Mouse (Mus musculus): ENCODE measurements around the gene Tbc1d5. TPM values are rescaled to one million over a fixed set of nuclear protein-coding genes. Genes with fewer than 3 reads are reported as not detected.

Tbc1d5 gene
- polyA plus RNA-seq, 1 experiment = 18.5 TPM

DNA sequence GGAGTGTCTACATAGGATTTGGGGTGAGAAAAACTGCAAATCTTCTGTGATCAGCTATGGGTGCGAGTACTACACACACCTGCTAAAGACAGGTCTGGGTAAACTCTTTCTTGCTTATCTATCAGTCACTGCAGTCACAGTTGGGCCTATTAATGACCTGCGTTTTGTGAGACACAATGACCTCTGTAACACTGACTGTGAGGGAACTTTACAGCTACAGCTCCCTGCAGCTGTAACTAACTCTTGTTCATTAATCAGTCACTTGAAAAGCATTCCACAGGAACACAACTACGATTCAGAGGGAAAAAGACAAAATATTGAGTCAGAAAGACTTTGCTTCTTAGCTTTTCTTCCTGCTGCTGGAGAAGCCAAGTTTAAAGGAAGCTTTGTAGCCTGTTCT is 325.9 kb downstream of the Tbc1d5 start:
- Histone ChIP-seq H3K27me3 (ENCODE audit: control insufficient read depth, insufficient read depth, low read length) (no peaks in the 10 kb centered on the region), H3K27ac (ENCODE audit: control insufficient read depth, insufficient read depth, low read depth, low read length) (no peak overlapping the region), H3K4me1 (ENCODE audit: control insufficient read depth, insufficient read depth, low read length) (no peaks in the 10 kb centered on the region), H3K36me3 (ENCODE audit: control insufficient read depth, insufficient read depth, low read length) (no peaks in the 10 kb centered on the region), H3K4me3 (ENCODE audit: control insufficient read depth, low read depth, low read length) (no peak overlapping the region)
- no peak for TF ChIP-seq CTCF (IDR thresholded peaks at IDR 0.05; ENCODE audit: control insufficient read depth, insufficient read depth, insufficient replicate concordance, low read depth, low read length)
- no peak for TF ChIP-seq POLR2A (IDR thresholded peaks at IDR 0.05; ENCODE audit: control insufficient read depth, low read depth, low read length)

DNA sequence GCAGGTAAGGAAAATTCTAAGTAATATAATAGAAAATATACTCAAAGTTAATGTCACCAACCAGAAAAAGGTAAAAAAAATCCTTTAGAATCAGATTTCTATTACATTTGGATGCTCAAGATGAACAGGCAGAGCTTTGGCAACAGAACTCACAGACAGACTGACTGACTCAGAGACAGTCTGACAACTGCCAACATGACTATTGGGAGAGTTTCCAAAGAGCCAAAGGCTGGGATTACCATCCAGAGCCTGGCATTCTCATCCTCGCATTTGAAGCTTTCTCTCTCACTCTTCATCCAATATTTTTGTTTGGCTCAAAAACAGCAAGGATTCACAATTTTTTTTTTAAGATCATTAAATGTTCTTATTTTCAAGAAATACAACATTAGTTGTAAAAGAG is 327.8 kb downstream of the Tbc1d5 start:
- H3K27ac ChIP-seq (ENCODE audit: control insufficient read depth, insufficient read depth, low read depth, low read length) = no peak overlapping the region

DNA sequence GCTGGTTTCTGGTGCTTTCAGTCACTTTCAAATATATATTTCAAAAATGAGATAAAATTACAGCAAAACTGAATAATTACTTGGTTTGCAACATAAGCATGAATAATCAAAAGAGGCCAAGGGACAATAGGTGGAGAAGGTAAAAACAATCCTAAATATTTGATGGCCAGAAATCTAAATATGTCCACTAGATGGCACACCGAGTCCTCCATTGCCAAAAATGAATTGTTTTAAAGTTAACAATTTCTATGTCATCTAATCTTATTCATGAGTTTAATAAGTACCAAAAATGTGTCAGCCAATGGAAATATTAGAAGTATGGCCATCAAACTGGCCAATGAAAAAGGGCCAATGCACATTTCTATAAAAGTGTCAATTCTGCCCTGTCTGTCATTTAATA is 365.1 kb downstream of the Tbc1d5 start:
- TF ChIP-seq POLR2A (IDR thresholded peaks at IDR 0.05; ENCODE audit: control insufficient read depth, low read depth, low read length) (no peak), CTCF (IDR thresholded peaks at IDR 0.05; ENCODE audit: control insufficient read depth, insufficient read depth, insufficient replicate concordance, low read depth, low read length) (no peak)
- Histone ChIP-seq H3K27me3 (ENCODE audit: control insufficient read depth, insufficient read depth, low read length) (no peaks in the 10 kb centered on the region), H3K36me3 (ENCODE audit: control insufficient read depth, insufficient read depth, low read length) (no peaks in the 10 kb centered on the region), H3K27ac (ENCODE audit: control insufficient read depth, insufficient read depth, low read depth, low read length) (no peak overlapping the region), H3K4me1 (ENCODE audit: control insufficient read depth, insufficient read depth, low read length) (no peaks in the 10 kb centered on the region), H3K4me3 (ENCODE audit: control insufficient read depth, low read depth, low read length) (no peak overlapping the region)

More for the DNA sequence above, 327.8 kb downstream of the Tbc1d5 start:
- H3K4me1 ChIP-seq (ENCODE audit: control insufficient read depth, insufficient read depth, low read length) = no peaks in the 10 kb centered on the region
- no peak for TF ChIP-seq CTCF (IDR thresholded peaks at IDR 0.05; ENCODE audit: control insufficient read depth, insufficient read depth, insufficient replicate concordance, low read depth, low read length)
- TF ChIP-seq POLR2A (IDR thresholded peaks at IDR 0.05; ENCODE audit: control insufficient read depth, low read depth, low read length) = no peak
- H3K27me3 ChIP-seq (ENCODE audit: control insufficient read depth, insufficient read depth, low read length) = no peaks in the 10 kb centered on the region
- no peak overlapping the region for H3K4me3 ChIP-seq (ENCODE audit: control insufficient read depth, low read depth, low read length)
- H3K36me3 ChIP-seq (ENCODE audit: control insufficient read depth, insufficient read depth, low read length) = no peaks in the 10 kb centered on the region

DNA sequence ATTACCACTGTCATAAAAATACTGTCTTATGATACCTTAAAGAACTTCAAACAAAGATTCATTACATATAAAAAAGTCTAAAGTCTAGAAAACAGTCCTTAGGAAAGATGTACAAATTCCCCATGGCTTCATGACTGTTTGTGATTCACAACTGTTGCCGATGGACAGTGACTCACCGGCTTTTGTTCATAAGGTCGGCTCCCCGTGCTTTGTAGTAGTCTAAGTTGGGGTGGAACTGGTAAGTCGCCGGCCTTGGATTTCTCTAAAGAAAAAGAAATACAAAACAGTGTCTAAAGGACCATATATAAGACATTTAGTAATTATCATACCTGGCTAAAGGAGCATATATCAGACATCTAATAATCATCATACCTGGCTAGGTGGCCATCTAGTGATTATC is 365.6 kb downstream of the Tbc1d5 start:
- Histone ChIP-seq H3K27me3 (ENCODE audit: control insufficient read depth, insufficient read depth, low read length) (no peaks in the 10 kb centered on the region), H3K4me3 (ENCODE audit: control insufficient read depth, low read depth, low read length) (no peak overlapping the region), H3K27ac (ENCODE audit: control insufficient read depth, insufficient read depth, low read depth, low read length) (no peak overlapping the region), H3K36me3 (ENCODE audit: control insufficient read depth, insufficient read depth, low read length) (no peaks in the 10 kb centered on the region), H3K4me1 (ENCODE audit: control insufficient read depth, insufficient read depth, low read length) (no peaks in the 10 kb centered on the region)
- TF ChIP-seq POLR2A (IDR thresholded peaks at IDR 0.05; ENCODE audit: control insufficient read depth, low read depth, low read length) (no peak), CTCF (IDR thresholded peaks at IDR 0.05; ENCODE audit: control insufficient read depth, insufficient read depth, insufficient replicate concordance, low read depth, low read length) (no peak)

DNA sequence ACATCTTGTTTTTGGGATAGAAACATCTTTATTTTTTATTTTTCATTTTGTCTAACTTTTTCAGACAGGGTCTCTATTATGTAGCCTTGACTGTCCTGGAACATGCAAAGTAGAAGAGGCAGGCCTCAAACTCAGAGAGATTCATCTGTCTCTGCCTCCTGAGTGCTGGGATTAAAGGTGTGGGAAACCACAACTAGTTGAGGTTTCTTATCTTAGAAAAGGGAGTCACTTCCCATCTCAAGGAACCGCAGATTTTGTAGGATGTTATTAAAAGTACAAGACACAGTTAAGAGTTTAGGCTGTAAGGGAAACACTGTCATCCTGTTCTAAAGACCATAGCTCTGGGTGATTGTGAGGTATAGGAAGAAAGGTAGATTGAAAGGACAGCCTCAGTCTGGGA is 373.5 kb downstream of the Tbc1d5 start:
- H3K27me3 ChIP-seq (ENCODE audit: control insufficient read depth, insufficient read depth, low read length) = no peaks in the 10 kb centered on the region
- H3K36me3 ChIP-seq (ENCODE audit: control insufficient read depth, insufficient read depth, low read length) = no peaks in the 10 kb centered on the region
- no peak overlapping the region for H3K4me3 ChIP-seq (ENCODE audit: control insufficient read depth, low read depth, low read length)
- no peaks in the 10 kb centered on the region for H3K4me1 ChIP-seq (ENCODE audit: control insufficient read depth, insufficient read depth, low read length)
- TF ChIP-seq CTCF (IDR thresholded peaks at IDR 0.05; ENCODE audit: control insufficient read depth, insufficient read depth, insufficient replicate concordance, low read depth, low read length) (no peak), POLR2A (IDR thresholded peaks at IDR 0.05; ENCODE audit: control insufficient read depth, low read depth, low read length) (no peak)
- H3K27ac ChIP-seq (ENCODE audit: control insufficient read depth, insufficient read depth, low read depth, low read length) = no peak overlapping the region

DNA sequence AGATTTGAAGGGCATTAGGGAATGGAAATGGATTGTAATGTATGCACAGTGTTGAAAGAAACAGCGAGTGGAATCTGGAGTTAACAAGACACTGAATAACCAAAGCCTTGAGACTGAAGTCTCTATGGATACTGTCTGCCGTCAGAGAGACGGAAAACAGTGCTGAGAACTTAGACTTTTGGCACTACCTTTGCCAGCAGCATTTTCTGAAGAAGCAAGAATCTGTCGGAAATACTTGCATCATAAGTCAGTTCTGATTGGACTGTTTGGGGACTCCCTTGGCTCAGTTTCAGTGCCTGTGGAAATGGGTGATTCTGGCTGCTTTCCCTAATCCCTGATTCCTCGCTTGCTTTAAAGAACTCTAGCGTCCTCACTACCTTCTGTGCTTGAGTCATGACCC is 375.9 kb downstream of the Tbc1d5 start:
- no peaks in the 10 kb centered on the region for H3K27me3 ChIP-seq (ENCODE audit: control insufficient read depth, insufficient read depth, low read length)
- no peak overlapping the region for H3K27ac ChIP-seq (ENCODE audit: control insufficient read depth, insufficient read depth, low read depth, low read length)
- H3K4me3 ChIP-seq (ENCODE audit: control insufficient read depth, low read depth, low read length) = no peak overlapping the region
- H3K4me1 ChIP-seq (ENCODE audit: control insufficient read depth, insufficient read depth, low read length) = no peaks in the 10 kb centered on the region
- no peaks in the 10 kb centered on the region for H3K36me3 ChIP-seq (ENCODE audit: control insufficient read depth, insufficient read depth, low read length)
- TF ChIP-seq CTCF (IDR thresholded peaks at IDR 0.05; ENCODE audit: control insufficient read depth, insufficient read depth, insufficient replicate concordance, low read depth, low read length) (no peak), POLR2A (IDR thresholded peaks at IDR 0.05; ENCODE audit: control insufficient read depth, low read depth, low read length) (no peak)

DNA sequence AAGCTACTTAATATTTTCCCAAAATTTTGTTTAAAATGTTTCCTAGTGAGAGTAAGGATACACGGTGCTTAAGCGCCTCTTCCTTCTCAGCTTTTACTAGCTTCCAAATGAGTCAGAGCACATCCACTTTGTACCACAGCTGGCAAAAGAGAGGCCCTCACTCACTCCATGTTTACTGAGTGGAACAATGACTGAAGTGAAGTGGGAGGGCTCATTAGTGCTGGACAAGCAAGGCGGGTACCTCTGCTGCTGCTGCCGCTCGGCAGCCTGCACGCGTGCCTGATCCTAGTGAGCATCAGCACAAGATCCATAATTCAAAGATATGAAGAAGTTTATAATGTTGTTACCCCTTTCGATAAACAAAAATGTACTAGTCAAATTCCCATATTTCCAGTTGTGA is 376.8 kb downstream of the Tbc1d5 start:
- Histone ChIP-seq H3K27ac (ENCODE audit: control insufficient read depth, insufficient read depth, low read depth, low read length) (no peak overlapping the region), H3K27me3 (ENCODE audit: control insufficient read depth, insufficient read depth, low read length) (no peaks in the 10 kb centered on the region), H3K36me3 (ENCODE audit: control insufficient read depth, insufficient read depth, low read length) (no peaks in the 10 kb centered on the region), H3K4me1 (ENCODE audit: control insufficient read depth, insufficient read depth, low read length) (no peaks in the 10 kb centered on the region), H3K4me3 (ENCODE audit: control insufficient read depth, low read depth, low read length) (no peak overlapping the region)
- TF ChIP-seq POLR2A (IDR thresholded peaks at IDR 0.05; ENCODE audit: control insufficient read depth, low read depth, low read length) (no peak), CTCF (IDR thresholded peaks at IDR 0.05; ENCODE audit: control insufficient read depth, insufficient read depth, insufficient replicate concordance, low read depth, low read length) (no peak)

Measured in testis, adult 2 months (tissue).